Mouse (Mus musculus): ENCODE results near the gene Zbed3. TPM values are rescaled to one million over a fixed set of nuclear protein-coding genes. Genes with fewer than 3 reads are reported as not detected.

Zbed3 gene
- polyA plus RNA-seq, 1 experiment: 9.4 TPM

- no peak for DNase-seq (ENCODE audit: low read depth in 1 of 2, low spot score in 2 of 2)
- Histone ChIP-seq H3K4me1 (ENCODE audit: control insufficient read depth, insufficient read depth, insufficient read length) (no peaks in the 10 kb centered on the region), H3K4me3 (ENCODE audit: extremely low read depth, insufficient read depth, insufficient read length) (no peak overlapping the region), H3K27ac (ENCODE audit: insufficient read depth, low read length) (no peak overlapping the region), H3K36me3 (ENCODE audit: control insufficient read depth, insufficient read depth, low read length) (no peaks in the 10 kb centered on the region), H3K27me3 (ENCODE audit: control insufficient read depth, insufficient read depth, low read length) (no peaks in the 10 kb centered on the region)
- WGBS: 73% methylated on average over 3 of the region's 3 CpGs
- TF ChIP-seq CTCF (IDR thresholded peaks at IDR 0.05; ENCODE audit: extremely low read depth, insufficient read depth, insufficient read length, insufficient replicate concordance) (no peak), POLR2A (IDR thresholded peaks at IDR 0.05; ENCODE audit: low read depth, low read length) (no peak)
Measured at GRCm38 (mm10) chr13:95299956-95300355, 23.5 kb upstream of the Zbed3 start.

- Histone ChIP-seq H3K4me3 (ENCODE audit: extremely low read depth, insufficient read depth, insufficient read length) (no peak overlapping the region), H3K27me3 (ENCODE audit: control insufficient read depth, insufficient read depth, low read length) (no peaks in the 10 kb centered on the region), H3K27ac (ENCODE audit: insufficient read depth, low read length) (no peak overlapping the region), H3K4me1 (ENCODE audit: control insufficient read depth, insufficient read depth, insufficient read length) (no peaks in the 10 kb centered on the region), H3K36me3 (ENCODE audit: control insufficient read depth, insufficient read depth, low read length) (no peaks in the 10 kb centered on the region)
- WGBS: 87% methylated on average over 4 of the region's 4 CpGs
- TF ChIP-seq CTCF (IDR thresholded peaks at IDR 0.05; ENCODE audit: extremely low read depth, insufficient read depth, insufficient read length, insufficient replicate concordance) (no peak), POLR2A (IDR thresholded peaks at IDR 0.05; ENCODE audit: low read depth, low read length) (no peak)
- no peak for DNase-seq (ENCODE audit: low read depth in 1 of 2, low spot score in 2 of 2)
Measured at GRCm38 (mm10) chr13:95306596-95306995, 16.8 kb upstream of the Zbed3 start.

GRCm38 (mm10) chr13:95307100-95307655 lies 16.2 kb upstream of the Zbed3 start:
- H3K36me3 ChIP-seq (ENCODE audit: control insufficient read depth, insufficient read depth, low read length): no peaks in the 10 kb centered on the region
- WGBS: 88% methylated on average over 8 of the region's 8 CpGs
- no peak for DNase-seq (ENCODE audit: low read depth in 1 of 2, low spot score in 2 of 2)
- H3K4me3 ChIP-seq (ENCODE audit: extremely low read depth, insufficient read depth, insufficient read length): no peak overlapping the region
- H3K27me3 ChIP-seq (ENCODE audit: control insufficient read depth, insufficient read depth, low read length): 0 out of 2 replicates have a peak, but pooled peaks cover 2% of the 10 kb centered on the region
- TF ChIP-seq POLR2A (IDR thresholded peaks at IDR 0.05; ENCODE audit: low read depth, low read length) (no peak), CTCF (IDR thresholded peaks at IDR 0.05; ENCODE audit: extremely low read depth, insufficient read depth, insufficient read length, insufficient replicate concordance) (no peak)
- H3K4me1 ChIP-seq (ENCODE audit: control insufficient read depth, insufficient read depth, insufficient read length): no peaks in the 10 kb centered on the region
- H3K27ac ChIP-seq (ENCODE audit: insufficient read depth, low read length): no peak overlapping the region

- H3K27me3 ChIP-seq (ENCODE audit: control insufficient read depth, insufficient read depth, low read length): 0 out of 2 replicates have a peak, but pooled peaks cover 2% of the 10 kb centered on the region
- H3K36me3 ChIP-seq (ENCODE audit: control insufficient read depth, insufficient read depth, low read length): no peaks in the 10 kb centered on the region
- H3K4me3 ChIP-seq (ENCODE audit: extremely low read depth, insufficient read depth, insufficient read length): no peak overlapping the region
- DNase-seq (ENCODE audit: low read depth in 1 of 2, low spot score in 2 of 2): no peak
- 86% methylated on average over 6 of the region's 6 CpGs for WGBS
- TF ChIP-seq POLR2A (IDR thresholded peaks at IDR 0.05; ENCODE audit: low read depth, low read length) (no peak), CTCF (IDR thresholded peaks at IDR 0.05; ENCODE audit: extremely low read depth, insufficient read depth, insufficient read length, insufficient replicate concordance) (no peak)
- no peaks in the 10 kb centered on the region for H3K4me1 ChIP-seq (ENCODE audit: control insufficient read depth, insufficient read depth, insufficient read length)
- H3K27ac ChIP-seq (ENCODE audit: insufficient read depth, low read length): no peak overlapping the region
Measured at GRCm38 (mm10) chr13:95312016-95312415, 11.4 kb upstream of the Zbed3 start.

- Histone ChIP-seq H3K4me1 (ENCODE audit: control insufficient read depth, insufficient read depth, insufficient read length) (no peaks in the 10 kb centered on the region), H3K27me3 (ENCODE audit: control insufficient read depth, insufficient read depth, low read length) (no peaks in the 10 kb centered on the region), H3K4me3 (ENCODE audit: extremely low read depth, insufficient read depth, insufficient read length) (no peak overlapping the region), H3K36me3 (ENCODE audit: control insufficient read depth, insufficient read depth, low read length) (no peaks in the 10 kb centered on the region), H3K27ac (ENCODE audit: insufficient read depth, low read length) (no peak overlapping the region)
- whole genome bisulfite sequencing: 79% methylated on average over 6 of the region's 6 CpGs
- TF ChIP-seq POLR2A (IDR thresholded peaks at IDR 0.05; ENCODE audit: low read depth, low read length) (no peak), CTCF (IDR thresholded peaks at IDR 0.05; ENCODE audit: extremely low read depth, insufficient read depth, insufficient read length, insufficient replicate concordance) (no peak)
- DNase-seq (ENCODE audit: low read depth in 1 of 2, low spot score in 2 of 2): no peak
Measured at GRCm38 (mm10) chr13:95319153-95319552, 4.3 kb upstream of the Zbed3 start.

- Histone ChIP-seq H3K27me3 (ENCODE audit: control insufficient read depth, insufficient read depth, low read length) (0 out of 2 replicates have a peak, but pooled peaks cover 1% of the 10 kb centered on the region), H3K4me1 (ENCODE audit: control insufficient read depth, insufficient read depth, insufficient read length) (no peaks in the 10 kb centered on the region), H3K27ac (ENCODE audit: insufficient read depth, low read length) (no peak overlapping the region), H3K36me3 (ENCODE audit: control insufficient read depth, insufficient read depth, low read length) (no peaks in the 10 kb centered on the region), H3K4me3 (ENCODE audit: extremely low read depth, insufficient read depth, insufficient read length) (no peak overlapping the region)
- no peak for DNase-seq (ENCODE audit: low read depth in 1 of 2, low spot score in 2 of 2)
- WGBS: 69% methylated on average over 4 of the region's 4 CpGs
- TF ChIP-seq POLR2A (IDR thresholded peaks at IDR 0.05; ENCODE audit: low read depth, low read length): no peak
- TF ChIP-seq CTCF (IDR thresholded peaks at IDR 0.05; ENCODE audit: extremely low read depth, insufficient read depth, insufficient read length, insufficient replicate concordance): no peak
Measured at GRCm38 (mm10) chr13:95320451-95320850, 3.0 kb upstream of the Zbed3 start.

- Histone ChIP-seq H3K36me3 (ENCODE audit: control insufficient read depth, insufficient read depth, low read length) (no peaks in the 10 kb centered on the region), H3K4me1 (ENCODE audit: control insufficient read depth, insufficient read depth, insufficient read length) (no peaks in the 10 kb centered on the region), H3K27ac (ENCODE audit: insufficient read depth, low read length) (no peak overlapping the region), H3K27me3 (ENCODE audit: control insufficient read depth, insufficient read depth, low read length) (0 out of 2 replicates have a peak, but pooled peaks cover 1% of the 10 kb centered on the region), H3K4me3 (ENCODE audit: extremely low read depth, insufficient read depth, insufficient read length) (peak overlapping the region; percentile 83)
- DNase-seq (ENCODE audit: low read depth in 1 of 2, low spot score in 2 of 2): peak; percentile 19 to 57
- TF ChIP-seq POLR2A (IDR thresholded peaks at IDR 0.05; ENCODE audit: low read depth, low read length): no peak
- peak; percentile 35; the same call in 1 of the 2 replicates for TF ChIP-seq CTCF (IDR thresholded peaks at IDR 0.05; ENCODE audit: extremely low read depth, insufficient read depth, insufficient read length, insufficient replicate concordance)
- WGBS: 24% methylated on average over 15 of the region's 15 CpGs
Measured at GRCm38 (mm10) chr13:95323950-95324625, 676 bp downstream of the Zbed3 start.
